Mouse (Mus musculus) ES-Bruce4 (cell line): ENCODE measurements around the gene Hoxd12. TPM values are rescaled to one million over a fixed set of nuclear protein-coding genes. Genes with fewer than 3 reads are reported as not detected.

ENCODE experiments used
- H3K27ac ChIP-seq: 2 replicates; pipeline ENCODE4 v1.5.1; 2012; ENCODE audit warnings: low read length, inconsistent platforms; ENCODE audit not compliant: insufficient read depth
- H3K27me3 ChIP-seq: 2 replicates; pipeline ENCODE4 v1.6.1; 2012; ENCODE audit warnings: mild to moderate bottlenecking, low read length, inconsistent platforms; ENCODE audit not compliant: control insufficient read depth, poor library complexity, insufficient read depth, severe bottlenecking
- H3K36me3 ChIP-seq: 2 replicates; pipeline ENCODE4 v1.6.1; 2012; ENCODE audit warnings: inconsistent platforms, mild to moderate bottlenecking, low read length, moderate library complexity; ENCODE audit not compliant: control insufficient read depth, poor library complexity, insufficient read depth, severe bottlenecking
- H3K4me1 ChIP-seq: one replicate; pipeline ENCODE4 v1.8.1; 2011; ENCODE audit warnings: low read length; ENCODE audit not compliant: control insufficient read depth, insufficient read depth
- H3K4me3 ChIP-seq: 2 replicates; pipeline ENCODE4 v1.5.1; 2011; ENCODE audit warnings: low read depth, mild to moderate bottlenecking, low read length
- H3K9ac ChIP-seq: 2 replicates; pipeline ENCODE4 v1.6.1; 2012; ENCODE audit warnings: low read depth, mild to moderate bottlenecking, inconsistent platforms; ENCODE audit not compliant: poor library complexity, severe bottlenecking
- H3K9me3 ChIP-seq: replicated peaks from 2 replicates; pipeline ENCODE4 v1.6.1; 2012; ENCODE audit warnings: mild to moderate bottlenecking, low read length, inconsistent platforms; ENCODE audit not compliant: control insufficient read depth, poor library complexity, insufficient read depth, severe bottlenecking
- CTCF ChIP-seq: IDR thresholded peaks from one replicate; pipeline ENCODE4 v1.8.1; 2011; ENCODE audit warnings: low read depth, low read length
- EP300 ChIP-seq: IDR thresholded peaks from 2 replicates; pipeline ENCODE4 v1.6.1; 2011; ENCODE audit warnings: low read depth, low read length; ENCODE audit not compliant: insufficient read depth
- POLR2A ChIP-seq: IDR thresholded peaks from one replicate; pipeline ENCODE4 v1.8.1; 2011; ENCODE audit warnings: low read length; ENCODE audit not compliant: insufficient read depth
- polyA plus RNA-seq: library from polyadenylated mRNA; stranded (reverse); fragments of >200 nt; gene quantifications from 2 replicates; pipeline ENCODE4 v1.2.4, GENCODE M21; 2011; ENCODE audit warnings: low read depth; ENCODE audit not compliant: missing spikeins, insufficient read depth, insufficient read length

The Hoxd12 gene
- polyA plus RNA-seq, 1 experiment: not detected

DNA sequence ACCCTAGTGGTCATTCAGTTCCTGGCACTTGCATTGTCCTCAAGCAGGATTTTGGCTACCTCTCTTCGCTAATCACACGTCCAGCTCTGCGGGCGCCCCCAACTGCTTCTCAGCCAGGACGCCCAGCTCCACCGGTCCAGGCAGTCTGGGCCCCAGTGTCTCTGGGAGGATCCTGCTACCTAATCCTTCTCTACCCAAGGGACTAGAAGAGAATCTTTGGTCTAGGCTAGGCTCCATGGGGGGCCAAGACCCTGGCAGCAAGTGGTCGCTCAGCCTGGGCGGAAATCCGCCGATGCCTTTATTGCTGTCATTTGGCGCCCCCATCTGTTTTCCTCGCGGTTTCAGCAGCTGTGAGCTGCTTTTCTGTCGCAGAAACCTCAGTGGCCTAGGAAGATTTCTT lies 13.1 kb upstream of the Hoxd12 start:
- H3K36me3 ChIP-seq: no peaks in the 10 kb centered on the region
- no peaks in the 10 kb centered on the region for H3K4me1 ChIP-seq
- H3K9me3 ChIP-seq: no peaks in the 10 kb centered on the region
- H3K27me3 ChIP-seq: peaks cover 39% of the 10 kb centered on the region
- no peak overlapping the region for H3K27ac ChIP-seq
- H3K4me3 ChIP-seq: peak overlapping the region; percentile 16; the same call in 1 of the 2 replicates
- no peak for TF ChIP-seq POLR2A
- peak; percentile 54 for TF ChIP-seq CTCF
- no peak for TF ChIP-seq EP300
- no peak overlapping the region for H3K9ac ChIP-seq

DNA sequence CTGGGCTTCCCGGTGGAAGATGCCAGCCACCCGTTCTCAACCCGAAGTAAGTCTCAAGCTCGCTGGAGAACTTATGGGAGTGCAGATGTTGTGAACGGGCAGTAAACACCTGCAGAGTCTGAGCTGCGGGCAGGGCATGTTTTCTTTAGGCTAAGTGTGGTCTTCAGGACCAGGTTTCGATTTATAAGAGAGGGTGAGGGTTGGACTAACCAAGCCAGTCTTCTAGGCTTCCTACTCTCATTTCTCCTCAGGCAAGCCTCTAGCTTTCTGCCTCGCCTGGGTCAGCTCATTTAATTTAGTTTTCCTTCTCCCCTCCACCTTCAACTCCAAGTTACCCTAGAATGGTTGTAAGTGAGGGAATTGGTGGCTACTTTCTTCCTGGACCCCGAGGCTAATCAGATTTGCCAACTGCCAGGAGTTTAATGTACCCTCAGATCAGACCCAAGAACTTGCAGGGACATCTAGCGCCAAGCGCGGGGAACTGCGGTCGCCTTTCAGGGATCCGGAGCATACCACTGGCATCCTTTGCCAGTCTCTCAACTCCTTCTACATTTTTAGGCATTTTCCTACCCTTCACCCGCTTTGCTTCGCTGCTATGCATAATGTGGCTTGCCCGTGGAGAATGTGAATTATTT lies 11.4 kb upstream of the Hoxd12 start:
- Histone ChIP-seq H3K9me3 (no peaks in the 10 kb centered on the region), H3K4me1 (no peaks in the 10 kb centered on the region), H3K9ac (no peak overlapping the region), H3K4me3 (no peak overlapping the region), H3K36me3 (no peaks in the 10 kb centered on the region), H3K27me3 (peaks cover 39% of the 10 kb centered on the region), H3K27ac (no peak overlapping the region)
- TF ChIP-seq POLR2A: no peak
- peak; percentile 74 for TF ChIP-seq CTCF

DNA sequence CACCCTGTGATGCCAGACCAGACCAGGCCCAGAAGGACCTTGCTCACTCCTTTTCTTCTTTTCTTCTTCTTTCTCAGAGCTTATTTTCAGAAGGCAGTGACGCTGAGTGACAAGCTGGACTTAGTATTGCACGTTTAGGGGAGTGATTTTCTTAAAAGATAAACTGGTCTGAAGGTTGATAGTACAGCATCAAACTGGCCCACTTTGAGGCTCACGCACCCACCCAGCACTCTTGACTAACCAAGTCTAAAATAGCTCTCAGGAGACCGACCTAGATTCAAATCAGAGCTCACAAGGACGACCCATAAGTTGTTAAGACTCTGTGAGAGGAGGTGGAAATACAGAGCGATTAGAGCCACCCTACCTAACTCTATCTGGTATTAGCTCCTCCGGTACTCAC lies 8.4 kb upstream of the Hoxd12 start:
- H3K9ac ChIP-seq: no peak overlapping the region
- no peak overlapping the region for H3K4me3 ChIP-seq
- H3K4me1 ChIP-seq: no peaks in the 10 kb centered on the region
- no peak for TF ChIP-seq EP300
- no peak for TF ChIP-seq POLR2A
- no peak for TF ChIP-seq CTCF
- peaks cover 37% of the 10 kb centered on the region for H3K27me3 ChIP-seq
- no peaks in the 10 kb centered on the region for H3K9me3 ChIP-seq
- H3K27ac ChIP-seq: no peak overlapping the region
- no peaks in the 10 kb centered on the region for H3K36me3 ChIP-seq

DNA sequence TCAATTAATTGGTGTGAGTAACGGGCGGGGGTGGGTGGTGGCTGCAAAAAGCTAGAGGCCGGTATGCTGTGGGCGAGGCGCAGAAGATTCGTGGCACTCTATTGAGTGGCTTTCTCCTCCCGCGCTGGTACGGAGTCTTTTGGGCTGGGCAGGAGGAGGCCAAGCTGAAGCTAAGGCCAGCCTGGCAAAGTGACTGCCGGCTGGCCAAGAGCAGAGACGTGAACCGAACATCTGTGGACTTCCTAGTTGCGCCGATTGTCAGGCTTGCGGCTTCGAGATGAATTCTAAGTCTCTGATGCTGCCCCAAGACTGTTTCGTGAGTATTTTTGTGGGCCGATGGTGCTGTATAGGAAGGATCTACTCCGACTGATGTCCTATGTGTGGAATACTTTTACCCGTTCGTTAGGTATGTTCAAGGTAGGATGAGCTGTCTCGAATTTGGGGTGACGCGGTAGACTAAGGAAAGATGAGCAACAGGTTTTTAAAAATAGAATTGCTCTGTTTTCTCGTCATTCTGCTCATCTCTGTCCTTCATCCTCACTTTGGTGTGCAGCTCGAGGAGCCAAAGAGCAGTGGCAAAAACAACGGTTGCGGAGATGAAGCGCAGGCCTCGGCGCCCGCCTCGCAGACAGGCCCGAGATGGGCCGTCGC lies 7.5 kb upstream of the Hoxd12 start:
- TF ChIP-seq EP300 (no peak), POLR2A (no peak), CTCF (no peak)
- Histone ChIP-seq H3K4me1 (no peaks in the 10 kb centered on the region), H3K27ac (no peak overlapping the region), H3K27me3 (peaks cover 43% of the 10 kb centered on the region), H3K4me3 (no peak overlapping the region), H3K9ac (no peak overlapping the region), H3K9me3 (no peaks in the 10 kb centered on the region), H3K36me3 (no peaks in the 10 kb centered on the region)

DNA sequence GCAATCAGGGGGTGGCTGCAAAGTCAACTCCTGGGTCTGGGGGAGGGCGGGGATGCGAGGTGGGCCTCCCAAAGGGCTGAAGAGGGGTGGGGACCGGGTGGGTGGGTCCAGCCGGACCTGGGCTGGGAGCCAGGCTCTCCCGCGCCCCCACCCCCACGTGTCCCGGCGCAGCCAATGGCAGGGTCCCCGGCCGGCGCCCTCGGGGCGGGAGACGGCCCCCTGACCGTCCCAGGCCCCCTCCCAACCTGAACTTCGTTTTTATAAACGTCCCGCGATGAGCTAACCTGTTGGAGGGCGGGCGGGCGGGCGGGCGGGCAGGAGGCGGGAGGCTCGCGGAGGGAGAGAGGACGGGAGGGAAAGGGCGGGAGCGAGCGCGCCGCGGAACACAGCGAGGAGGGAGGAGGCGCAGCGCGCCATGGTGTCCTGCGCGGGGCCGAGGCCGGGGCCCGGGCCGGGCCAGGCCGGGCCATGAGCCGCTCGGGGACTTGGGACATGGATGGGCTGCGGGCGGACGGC lies 6.9 kb upstream of the Hoxd12 start, which contains the start of gene Hoxd13:
Gene Hoxd13, plus strand, starts transcription at position 469 of the 516 bp plus-strand sequence.
- peaks cover 44% of the 10 kb centered on the region for H3K27me3 ChIP-seq
- H3K9ac ChIP-seq: peak within 1 kb of the TSS; percentile 55
- peak within 1 kb of the TSS; percentile 45 for H3K4me3 ChIP-seq
- H3K9me3 ChIP-seq: no peaks in the 10 kb centered on the region
- H3K36me3 ChIP-seq: no peaks in the 10 kb centered on the region
- no peak within 1 kb of the TSS for H3K27ac ChIP-seq
- no peak for TF ChIP-seq CTCF
- TF ChIP-seq EP300: no peak
- TF ChIP-seq POLR2A: no peak
- H3K4me1 ChIP-seq: no peaks in the 10 kb centered on the region
